Mouse (Mus musculus) kidney, embryonic 16.5 days (tissue): ENCODE results near the gene Mettl16. TPM values are rescaled to one million over a fixed set of nuclear protein-coding genes. Genes with fewer than 3 reads are reported as not detected.
A peak's percentile ranks its signal among the peaks of the same experiment; 100 is the strongest.
"Not testable (repeated sequence)": the region's sequence is repeated elsewhere in the genome, so short reads cannot be mapped to it uniquely, and the experiment has no call there.

Experiments used
- ATAC-seq: fragments of 200-750 bp; cut with Nextera tagmentation; 2 replicates; pipeline ENCODE4 v1.8.0; 2017; ENCODE audit warnings: moderate TSS enrichment; ENCODE audit not compliant: low FRiP score, low TSS enrichment
- H3K27ac ChIP-seq: fragments of 300-500 bp; sonication (generic); 2 replicates; pipeline ENCODE4 v1.5.1; 2014; ENCODE audit warnings: low read length
- H3K27me3 ChIP-seq: fragments of 300-500 bp; sonication (generic); 2 replicates; pipeline ENCODE4 v1.6.1; 2014; ENCODE audit warnings: low read length, control low read depth, mixed read lengths; ENCODE audit not compliant: insufficient read depth
- H3K36me3 ChIP-seq: fragments of 300-500 bp; sonication (generic); 2 replicates; pipeline ENCODE4 v1.6.1; 2014; ENCODE audit warnings: low read length, control low read depth, mixed read lengths; ENCODE audit not compliant: insufficient read depth
- H3K4me1 ChIP-seq: fragments of 300-500 bp; sonication (generic); 2 replicates; pipeline ENCODE4 v1.6.1; 2014; ENCODE audit warnings: low read length, control low read depth, mixed read lengths; ENCODE audit not compliant: insufficient read depth
- H3K4me2 ChIP-seq: fragments of 300-500 bp; sonication (generic); replicated peaks from 2 replicates; pipeline ENCODE4 v1.6.1; 2014; ENCODE audit warnings: low read depth, low read length
- H3K4me3 ChIP-seq: fragments of 300-500 bp; sonication (generic); 2 replicates; pipeline ENCODE4 v1.5.1; 2014; ENCODE audit warnings: mild to moderate bottlenecking, low read length
- H3K9ac ChIP-seq: fragments of 300-500 bp; sonication (generic); replicated peaks from 2 replicates; pipeline ENCODE4 v1.6.1; 2014; ENCODE audit warnings: low read length
- H3K9me3 ChIP-seq: fragments of 300-500 bp; sonication (generic); 2 replicates; pipeline ENCODE4 v1.6.1; 2016; ENCODE audit warnings: low read length, control low read depth
- WGBS: fragments of 180-500 bp; shearing (Covaris S2); extraction: QIAGEN DNeasy Blood & Tissue Kit; methylation state at CpG from one replicate; pipeline ENCODE4 v1.1.7; 2014; 5-methylcytosine and 5-hydroxymethylcytosine counted together
- polyA plus RNA-seq: library from polyadenylated mRNA; unstranded; fragments of >200 nt; fragmentation: Nextera tagmentation; extraction: Ambion mirVana; gene quantifications from 2 replicates; pipeline ENCODE4 v1.2.1, GENCODE M21; 2015

Mettl16 gene
- polyA plus RNA-seq, 1 experiment from 2014 or later = 53.3 TPM

DNA sequence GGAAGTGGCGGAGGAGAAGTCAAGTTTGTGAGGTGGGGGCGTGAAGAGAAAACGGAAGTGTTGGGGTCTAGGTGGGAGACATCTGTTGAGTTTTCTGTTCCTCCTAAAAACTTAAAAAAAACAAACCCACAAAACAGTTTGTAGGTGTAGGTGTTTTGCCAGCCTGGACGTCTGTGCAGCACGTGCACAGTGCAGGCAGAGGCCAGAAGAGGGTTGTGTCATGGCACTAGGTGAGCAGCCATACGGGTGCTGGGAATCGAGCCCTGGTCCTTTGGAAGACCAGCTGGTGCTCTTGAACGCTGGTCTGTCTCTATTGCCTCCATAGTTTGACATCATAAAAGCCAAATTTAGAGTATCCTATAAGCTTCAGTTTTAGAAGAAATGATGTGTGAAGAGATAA lies 604 bp downstream of the Mettl16 start:
- H3K4me3 ChIP-seq = peak overlapping the region; percentile 82
- ATAC-seq = 0 out of 2 replicates have a peak, but pooled peaks have one; percentile 13

DNA sequence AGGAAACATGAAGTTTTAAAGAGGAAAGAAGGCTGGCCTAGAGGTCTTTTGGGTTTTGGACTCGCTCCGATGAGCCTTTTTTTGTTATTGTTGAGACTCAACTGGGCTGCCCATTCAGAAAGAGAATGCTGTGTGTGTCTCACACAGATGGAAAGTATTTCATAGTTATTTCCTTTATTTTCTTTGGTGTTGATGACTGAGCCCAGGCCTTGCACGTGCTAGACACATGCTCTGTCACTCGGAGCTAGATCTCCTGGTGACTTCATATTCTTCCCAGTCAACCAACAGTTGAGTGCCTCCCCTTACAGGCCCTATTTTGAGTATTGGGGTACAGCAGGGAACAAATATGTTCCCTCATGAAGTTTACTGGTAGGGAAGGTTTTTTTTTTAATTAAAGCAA lies 1.0 kb downstream of the Mettl16 start:
- peaks cover 15% of the 10 kb centered on the region for H3K4me1 ChIP-seq
- peak overlapping the region; percentile 75 for H3K4me2 ChIP-seq
- no peaks in the 10 kb centered on the region for H3K9me3 ChIP-seq
- WGBS = 72% methylated on average over 4 of the region's 4 CpGs
- no peaks in the 10 kb centered on the region for H3K27me3 ChIP-seq
- ATAC-seq = no peak
- no peak overlapping the region for H3K9ac ChIP-seq
- H3K36me3 ChIP-seq = peaks cover 26% of the 10 kb centered on the region
- peak overlapping the region; percentile 82 for H3K4me3 ChIP-seq
- H3K27ac ChIP-seq = no peak overlapping the region

More for the DNA sequence above, 604 bp downstream of the Mettl16 start:
- H3K4me2 ChIP-seq = peak overlapping the region; percentile 75
- peak overlapping the region; percentile 86 for H3K9ac ChIP-seq
- 10% methylated on average over 8 of the region's 8 CpGs for WGBS
- no peaks in the 10 kb centered on the region for H3K27me3 ChIP-seq
- H3K36me3 ChIP-seq = peaks cover 25% of the 10 kb centered on the region
- peaks cover 15% of the 10 kb centered on the region for H3K4me1 ChIP-seq
- no peaks in the 10 kb centered on the region for H3K9me3 ChIP-seq
- H3K27ac ChIP-seq = peak overlapping the region; percentile 95

DNA sequence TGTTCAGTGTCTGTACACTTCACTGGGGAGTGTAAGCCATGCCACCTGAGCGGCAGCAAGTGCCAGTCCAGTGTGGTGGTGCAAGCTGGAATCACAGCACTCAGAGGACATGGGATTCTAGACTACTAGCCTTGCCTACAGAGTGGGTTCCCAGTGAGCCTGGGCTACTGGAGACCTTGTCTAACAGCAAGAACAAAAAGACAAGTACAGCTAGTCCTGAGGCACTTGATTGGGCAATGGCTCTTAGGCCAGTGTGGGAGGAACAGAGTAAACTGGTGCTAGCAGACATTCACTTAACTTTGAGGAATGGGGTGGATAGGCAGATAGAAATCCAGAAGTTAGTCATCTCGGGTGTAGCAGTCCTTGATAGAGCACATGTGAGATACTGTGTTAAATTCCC lies 1.8 kb downstream of the Mettl16 start:
- peaks cover 26% of the 10 kb centered on the region for H3K36me3 ChIP-seq
- H3K27me3 ChIP-seq = no peaks in the 10 kb centered on the region
- H3K4me2 ChIP-seq = no peak overlapping the region
- H3K9me3 ChIP-seq = no peaks in the 10 kb centered on the region
- peaks cover 15% of the 10 kb centered on the region for H3K4me1 ChIP-seq
- no peak overlapping the region for H3K27ac ChIP-seq
- no peak overlapping the region for H3K9ac ChIP-seq
- no peak overlapping the region for H3K4me3 ChIP-seq
- 84% methylated on average over 2 of the region's 2 CpGs for WGBS
- no peak for ATAC-seq

DNA sequence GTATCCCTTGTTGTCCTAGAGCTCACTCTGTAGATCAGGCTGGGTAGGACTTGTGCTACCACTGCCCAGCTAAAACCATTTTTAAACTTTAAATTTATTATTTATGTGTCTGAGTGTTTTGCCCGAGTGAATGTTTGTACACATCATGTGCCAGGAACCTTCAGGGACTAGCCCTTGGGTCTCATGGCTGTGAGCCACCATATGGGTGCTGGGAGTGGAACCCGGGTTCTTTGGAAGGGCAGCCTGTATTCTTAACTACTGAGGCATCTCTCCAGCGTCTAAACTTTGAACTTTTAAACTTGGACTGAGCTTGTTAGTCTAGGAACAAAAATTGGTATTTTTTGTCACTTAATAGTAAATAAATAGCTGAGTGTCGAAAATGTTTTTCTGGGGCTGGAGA lies 22.2 kb downstream of the Mettl16 start:
- H3K27ac ChIP-seq = no peak overlapping the region
- no peaks in the 10 kb centered on the region for H3K4me1 ChIP-seq
- no peak overlapping the region for H3K4me3 ChIP-seq
- H3K9me3 ChIP-seq = no peaks in the 10 kb centered on the region
- 97% methylated on average over 4 of the region's 4 CpGs for WGBS
- ATAC-seq = no peak
- H3K4me2 ChIP-seq = no peak overlapping the region
- H3K9ac ChIP-seq = no peak overlapping the region
- H3K27me3 ChIP-seq = no peaks in the 10 kb centered on the region
- H3K36me3 ChIP-seq = peaks cover 67% of the 10 kb centered on the region

DNA sequence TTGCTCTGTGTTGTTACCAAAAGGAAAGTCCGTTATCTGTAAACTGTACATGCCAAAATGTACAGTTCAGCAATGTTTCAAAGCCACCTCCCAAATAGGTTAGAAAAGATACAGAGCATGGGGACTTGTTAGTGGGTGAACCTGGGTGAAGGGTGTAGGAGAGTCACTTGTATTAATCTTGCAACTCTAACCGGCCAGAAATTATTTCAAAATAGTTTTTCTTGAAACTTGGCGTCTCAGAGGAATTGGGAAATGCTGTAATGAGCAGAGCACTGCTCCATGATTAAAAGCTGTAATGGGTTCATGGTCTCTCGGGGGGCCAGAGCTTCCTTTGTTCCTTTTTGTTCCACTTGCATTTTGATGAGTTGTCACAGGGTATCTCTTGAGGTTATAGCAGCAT lies 30.0 kb downstream of the Mettl16 start:
- no peak overlapping the region for H3K27ac ChIP-seq
- no peak overlapping the region for H3K4me3 ChIP-seq
- H3K9ac ChIP-seq = no peak overlapping the region
- 87% methylated on average over 4 of the region's 4 CpGs for WGBS
- peaks cover 50% of the 10 kb centered on the region for H3K36me3 ChIP-seq
- H3K9me3 ChIP-seq = no peaks in the 10 kb centered on the region
- H3K4me1 ChIP-seq = no peaks in the 10 kb centered on the region
- no peak for ATAC-seq
- H3K4me2 ChIP-seq = no peak overlapping the region
- no peaks in the 10 kb centered on the region for H3K27me3 ChIP-seq

DNA sequence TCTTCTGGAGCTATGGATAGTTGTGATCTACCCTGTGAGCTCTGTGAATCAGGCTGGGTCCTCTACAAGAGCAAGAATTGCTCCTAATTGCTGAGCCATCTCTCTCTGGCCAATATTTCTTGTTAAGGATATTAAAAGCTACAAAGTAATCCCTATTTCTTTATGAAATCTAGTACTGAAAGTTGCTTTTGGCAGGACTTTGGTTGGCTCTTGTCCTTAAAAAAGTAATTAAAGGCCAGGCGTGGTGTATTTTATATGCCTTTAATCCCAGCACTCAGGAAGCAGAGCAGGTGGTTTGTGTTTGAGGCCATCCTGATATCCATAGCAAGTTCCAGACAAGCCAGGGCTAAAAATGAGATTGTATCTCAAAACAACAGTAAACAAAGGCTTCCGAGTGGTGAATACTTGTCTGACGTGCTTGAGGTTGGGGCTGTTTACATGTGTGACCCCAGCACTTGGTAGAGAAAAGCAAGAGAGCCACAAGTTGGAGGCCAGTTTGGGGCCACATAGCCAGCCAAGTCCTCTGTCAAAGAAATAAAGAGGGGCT lies 33.5 kb downstream of the Mettl16 start:
- Histone ChIP-seq H3K4me3 (no peak overlapping the region), H3K27me3 (no peaks in the 10 kb centered on the region), H3K9me3 (no peaks in the 10 kb centered on the region), H3K27ac (no peak overlapping the region), H3K36me3 (peaks cover 48% of the 10 kb centered on the region), H3K9ac (no peak overlapping the region), H3K4me2 (no peak overlapping the region), H3K4me1 (no peaks in the 10 kb centered on the region)
- 80% methylated on average over 3 of the region's 3 CpGs for WGBS
- no peak for ATAC-seq

DNA sequence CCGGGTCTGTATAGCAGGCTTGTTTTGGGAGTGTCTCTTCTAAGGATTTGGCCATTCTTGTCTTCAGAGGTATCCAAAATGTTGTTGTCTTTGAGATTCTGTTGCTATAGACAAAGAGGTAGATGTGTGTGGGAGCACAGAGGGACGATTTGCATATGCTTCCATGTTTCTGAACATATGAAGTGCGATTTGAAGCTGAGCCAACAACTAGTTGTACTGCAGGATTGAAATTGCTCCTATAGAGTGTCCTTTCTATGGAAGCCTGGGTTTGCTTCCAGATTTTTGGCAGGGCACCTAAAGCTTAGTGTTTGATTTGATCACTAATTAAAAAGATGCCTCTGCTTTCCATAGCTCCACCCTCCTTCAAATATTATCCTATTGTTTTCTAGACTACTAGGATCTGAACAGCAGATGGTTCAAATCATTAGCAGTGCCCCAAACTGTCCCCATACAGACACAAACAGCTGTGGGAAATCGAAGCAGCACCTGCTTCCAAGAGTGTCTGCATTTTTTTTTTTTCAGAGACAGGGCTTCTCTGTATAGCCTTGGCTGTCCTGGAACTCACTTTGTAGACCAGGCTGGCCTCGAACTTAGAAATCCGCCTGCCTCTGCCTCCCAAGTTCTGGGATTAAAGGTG lies 36.7 kb downstream of the Mettl16 start:
- no peaks in the 10 kb centered on the region for H3K27me3 ChIP-seq
- no peaks in the 10 kb centered on the region for H3K9me3 ChIP-seq
- WGBS = 85% methylated on average over 6 of the region's 6 CpGs
- 0 out of 2 replicates have a peak, but pooled peaks cover 3% of the 10 kb centered on the region for H3K4me1 ChIP-seq
- no peak overlapping the region for H3K9ac ChIP-seq
- ATAC-seq = no peak
- H3K4me3 ChIP-seq = no peak overlapping the region
- peaks cover 47% of the 10 kb centered on the region for H3K36me3 ChIP-seq
- no peak overlapping the region for H3K27ac ChIP-seq
- no peak overlapping the region for H3K4me2 ChIP-seq

DNA sequence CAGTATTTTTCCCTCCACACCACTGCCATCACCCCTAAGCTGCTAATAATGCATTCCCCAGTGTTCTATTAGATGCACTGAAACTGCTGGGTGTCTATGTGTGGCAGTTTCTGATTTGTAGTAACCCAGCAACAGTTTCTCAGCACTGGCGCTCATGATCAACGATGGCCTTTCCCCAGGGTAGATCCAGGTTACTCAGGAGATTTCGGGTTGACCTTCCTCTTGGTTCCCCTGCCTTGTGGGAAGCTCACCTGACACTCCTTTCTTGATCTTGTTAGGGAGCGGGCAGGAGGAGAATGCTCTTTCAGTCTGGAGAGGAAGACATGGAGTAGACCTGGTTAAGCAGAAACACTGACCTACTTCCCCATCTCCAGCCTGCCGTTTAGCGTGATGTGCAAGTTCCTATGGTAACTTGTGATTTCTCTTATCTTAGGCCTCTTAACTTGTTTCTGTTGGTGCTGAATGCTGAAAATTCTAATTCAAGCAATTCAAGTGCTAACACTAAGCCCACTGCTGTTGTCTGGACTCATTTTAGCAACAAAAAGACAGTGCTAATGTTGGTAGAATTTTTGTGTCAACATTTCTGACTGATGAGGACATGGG lies 37.7 kb downstream of the Mettl16 start:
- Histone ChIP-seq H3K36me3 (peaks cover 51% of the 10 kb centered on the region), H3K4me2 (no peak overlapping the region), H3K4me3 (no peak overlapping the region), H3K9me3 (no peaks in the 10 kb centered on the region), H3K27ac (no peak overlapping the region), H3K27me3 (no peaks in the 10 kb centered on the region), H3K4me1 (0 out of 2 replicates have a peak, but pooled peaks cover 3% of the 10 kb centered on the region), H3K9ac (no peak overlapping the region)
- WGBS = 95% methylated on average over 6 of the region's 6 CpGs
- no peak for ATAC-seq

DNA sequence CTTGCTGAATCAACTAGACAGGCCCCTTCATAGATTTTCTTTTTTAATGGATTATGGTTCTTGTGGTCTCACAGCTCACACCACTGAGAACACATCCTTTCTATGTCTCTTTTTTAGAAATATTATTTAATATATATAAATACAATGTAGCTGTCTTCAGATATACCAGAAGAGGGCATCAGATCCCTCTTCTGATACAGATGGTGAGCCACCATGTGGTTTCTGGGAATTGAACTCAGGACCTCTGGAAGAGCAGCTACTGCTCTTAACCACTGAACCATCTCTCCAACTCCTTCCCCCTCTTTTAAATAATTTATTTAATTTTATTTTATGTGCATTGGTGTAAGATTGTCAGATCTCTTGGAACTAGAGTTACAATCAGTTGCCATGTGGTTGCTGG lies 39.5 kb downstream of the Mettl16 start:
- H3K27me3 ChIP-seq = no peaks in the 10 kb centered on the region
- no peak overlapping the region for H3K27ac ChIP-seq
- H3K36me3 ChIP-seq = peaks cover 38% of the 10 kb centered on the region
- no peaks in the 10 kb centered on the region for H3K9me3 ChIP-seq
- no peak overlapping the region for H3K4me3 ChIP-seq
- ATAC-seq = no peak
- no peak overlapping the region for H3K9ac ChIP-seq
- no peak overlapping the region for H3K4me2 ChIP-seq
- 0 out of 2 replicates have a peak, but pooled peaks cover 3% of the 10 kb centered on the region for H3K4me1 ChIP-seq

DNA sequence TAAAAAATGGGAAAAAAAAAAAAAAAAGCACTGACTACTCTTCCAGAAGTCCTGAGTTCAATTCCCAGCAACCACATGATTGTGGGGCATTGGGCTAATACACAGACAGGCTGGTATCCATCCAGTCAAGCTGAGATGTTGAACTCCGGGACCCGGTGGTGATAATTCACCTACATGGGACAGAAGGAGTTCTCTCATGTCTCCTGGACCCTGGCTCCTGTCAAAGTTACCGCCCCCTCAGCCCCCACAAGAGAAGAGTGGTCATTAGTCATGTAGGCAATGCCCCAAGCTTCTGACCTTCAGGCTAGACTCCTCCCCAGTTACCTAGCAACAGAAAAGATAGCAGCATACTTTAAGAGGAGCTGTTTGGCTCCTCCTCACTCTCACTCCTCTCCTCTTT lies 40.4 kb downstream of the Mettl16 start:
- not testable (repeated sequence) for H3K9me3 ChIP-seq, H3K4me2 ChIP-seq, H3K4me3 ChIP-seq, H3K4me1 ChIP-seq, H3K27me3 ChIP-seq, H3K9ac ChIP-seq
- peak; percentile 81 for ATAC-seq
- H3K36me3 ChIP-seq = peaks cover 31% of the 10 kb centered on the region
- 33% methylated on average over 3 of the region's 3 CpGs for WGBS
- H3K27ac ChIP-seq = 0 out of 2 replicates have a peak overlapping the region, but pooled peaks have one; percentile 65
